Mouse (Mus musculus) liver, postnatal 0 days (tissue): ENCODE measurements at regions not wholly inside any gene's neighbourhood (a gene's known extent, or its start where the extent isn't known, plus 50 kb on each side); places are given as distances from the start of the nearest gene placed in this dataset.

ENCODE experiments used
- CTCF ChIP-seq: sonication (generic); IDR thresholded peaks from 2 replicates; pipeline ENCODE4 v1.5.1; 2016; ENCODE audit warnings: antibody characterized with exemption, low read depth
- EP300 ChIP-seq: IDR thresholded peaks from 2 replicates; pipeline ENCODE4 v1.6.1; 2016; ENCODE audit warnings: antibody characterized with exemption, low read depth, mild to moderate bottlenecking

- no peak for TF ChIP-seq CTCF
- no peak for TF ChIP-seq EP300
These were observed 132.3 kb downstream of the Gas1 start for GRCm38 (mm10) chr13:60044876-60045275.
